Mouse (Mus musculus): Measurements from ENCODE around the gene Cbl. TPM values are rescaled to one million over a fixed set of nuclear protein-coding genes. Genes with fewer than 3 reads are reported as not detected.

The Cbl gene
- polyA plus RNA-seq, 1 experiment from 2014 or later: 12.7 TPM

Other genes starting within 250 kb of the Cbl start
- 2.5 and 2.7 TPM in 2 replicates for gene Thy1, start 190.7 kb downstream of the Cbl start, polyA plus RNA-seq (2014; fragmentation: Nextera tagmentation; extraction: Ambion mirVana)
- gene Usp2, start 167.0 kb downstream of the Cbl start, polyA plus RNA-seq (2014; fragmentation: Nextera tagmentation; extraction: Ambion mirVana): 73.5 and 80.7 TPM in 2 replicates
- not detected in 2 replicates for gene Mfrp, start 132.3 kb downstream of the Cbl start, polyA plus RNA-seq (2014; fragmentation: Nextera tagmentation; extraction: Ambion mirVana)
- 2.3 and 2.7 TPM in 2 replicates for gene C1qtnf5, start 126.8 kb downstream of the Cbl start, polyA plus RNA-seq (2014; fragmentation: Nextera tagmentation; extraction: Ambion mirVana)
- gene Gm49380, start 120.5 kb downstream of the Cbl start, polyA plus RNA-seq (2014; fragmentation: Nextera tagmentation; extraction: Ambion mirVana): 0.07 and 0.08 TPM in 2 replicates
- gene Rnf26, start 120.5 kb downstream of the Cbl start, polyA plus RNA-seq (2014; fragmentation: Nextera tagmentation; extraction: Ambion mirVana): 30.4 and 32.9 TPM in 2 replicates
- gene Mcam, start 99.6 kb downstream of the Cbl start, polyA plus RNA-seq (2014; fragmentation: Nextera tagmentation; extraction: Ambion mirVana): 129 and 130 TPM in 2 replicates
- gene Ccdc153, start 6.6 kb upstream of the Cbl start, polyA plus RNA-seq (2014; fragmentation: Nextera tagmentation; extraction: Ambion mirVana): not detected in 2 replicates
- not detected in 2 replicates for gene Pdzd3, start 17.4 kb upstream of the Cbl start, polyA plus RNA-seq (2014; fragmentation: Nextera tagmentation; extraction: Ambion mirVana)
- 7.0 and 7.3 TPM in 2 replicates for gene Nlrx1, start 34.5 kb upstream of the Cbl start, polyA plus RNA-seq (2014; fragmentation: Nextera tagmentation; extraction: Ambion mirVana)
- gene Abcg4, start 54.6 kb upstream of the Cbl start, polyA plus RNA-seq (2014; fragmentation: Nextera tagmentation; extraction: Ambion mirVana): 1.3 and 2.7 TPM in 2 replicates
- gene Hinfp, start 71.6 kb upstream of the Cbl start, polyA plus RNA-seq (2014; fragmentation: Nextera tagmentation; extraction: Ambion mirVana): 10.5 and 12.1 TPM in 2 replicates
- 5.4 and 7.7 TPM in 2 replicates for gene C2cd2l, start 86.2 kb upstream of the Cbl start, polyA plus RNA-seq (2014; fragmentation: Nextera tagmentation; extraction: Ambion mirVana)
- gene Dpagt1, start 92.0 kb upstream of the Cbl start, polyA plus RNA-seq (2014; fragmentation: Nextera tagmentation; extraction: Ambion mirVana): 34.7 and 37.8 TPM in 2 replicates
- 153 and 167 TPM in 2 replicates for gene H2afx, start 100.6 kb upstream of the Cbl start, polyA plus RNA-seq (2014; fragmentation: Nextera tagmentation; extraction: Ambion mirVana)
- gene Hmbs, start 110.2 kb upstream of the Cbl start, polyA plus RNA-seq (2014; fragmentation: Nextera tagmentation; extraction: Ambion mirVana): 110 and 112 TPM in 2 replicates
- 17.8 and 21.4 TPM in 2 replicates for gene Vps11, start 127.6 kb upstream of the Cbl start, polyA plus RNA-seq (2014; fragmentation: Nextera tagmentation; extraction: Ambion mirVana)
- 12.7 and 12.9 TPM in 2 replicates for gene Hyou1, start 145.4 kb upstream of the Cbl start, polyA plus RNA-seq (2014; fragmentation: Nextera tagmentation; extraction: Ambion mirVana)
- gene Slc37a4, start 162.8 kb upstream of the Cbl start, polyA plus RNA-seq (2014; fragmentation: Nextera tagmentation; extraction: Ambion mirVana): 32.0 and 35.7 TPM in 2 replicates
- 1,406 and 1,617 TPM in 2 replicates for gene Rps25, start 173.1 kb upstream of the Cbl start, polyA plus RNA-seq (2014; fragmentation: Nextera tagmentation; extraction: Ambion mirVana)
- 74.0 and 85.4 TPM in 2 replicates for gene Trappc4, start 173.6 kb upstream of the Cbl start, polyA plus RNA-seq (2014; fragmentation: Nextera tagmentation; extraction: Ambion mirVana)
- 19.5 and 20.9 TPM in 2 replicates for gene Ccdc84, start 184.5 kb upstream of the Cbl start, polyA plus RNA-seq (2014; fragmentation: Nextera tagmentation; extraction: Ambion mirVana)
- gene Foxr1, start 207.1 kb upstream of the Cbl start, polyA plus RNA-seq (2014; fragmentation: Nextera tagmentation; extraction: Ambion mirVana): not detected in 2 replicates
- gene Upk2, start 220.9 kb upstream of the Cbl start, polyA plus RNA-seq (2014; fragmentation: Nextera tagmentation; extraction: Ambion mirVana): not detected in 2 replicates
- 12.1 and 12.5 TPM in 2 replicates for gene Bcl9l, start 248.8 kb upstream of the Cbl start, polyA plus RNA-seq (2014; fragmentation: Nextera tagmentation; extraction: Ambion mirVana)